Mouse (Mus musculus) heart, adult 2 months (tissue): ENCODE data around the gene Spink2. TPM values are rescaled to one million over a fixed set of nuclear protein-coding genes. Genes with fewer than 3 reads are reported as not detected.
"Not testable (repeated sequence)": the region's sequence is repeated elsewhere in the genome, so short reads cannot be mapped to it uniquely, and the experiment has no call there.

Experiments used
- DNase-seq, 2 experiments: peaks; one replicate each; pipeline ENCODE4 v3.0.0; 2021
- H3K27ac ChIP-seq: fragments of 200-600 bp; 2 replicates; pipeline ENCODE4 v1.8.1; 2022
- H3K27me3 ChIP-seq: fragments of 200-500 bp; 2 replicates; pipeline ENCODE4 v1.6.1; 2012; ENCODE audit warnings: mild to moderate bottlenecking, low read length, inconsistent platforms, mixed read lengths; ENCODE audit not compliant: control insufficient read depth, insufficient read depth
- H3K36me3 ChIP-seq: fragments of 200-500 bp; 2 replicates; pipeline ENCODE4 v1.6.1; 2012; ENCODE audit warnings: low read length, inconsistent platforms; ENCODE audit not compliant: control insufficient read depth, insufficient read depth
- H3K4me1 ChIP-seq: fragments of 200-500 bp; 2 replicates; pipeline ENCODE4 v1.6.1; 2011; ENCODE audit warnings: low read length; ENCODE audit not compliant: control insufficient read depth, insufficient read depth
- H3K4me3 ChIP-seq: fragments of 200-600 bp; 2 replicates; pipeline ENCODE4 v1.8.1; 2022
- H3K79me2 ChIP-seq: fragments of 200-500 bp; replicated peaks from 2 replicates; pipeline ENCODE4 v1.6.1; 2012; ENCODE audit warnings: mild to moderate bottlenecking, inconsistent platforms, low read length, moderate library complexity, mixed read lengths; ENCODE audit not compliant: control insufficient read depth, insufficient read depth
- H3K9ac ChIP-seq: fragments of 200-500 bp; 2 replicates; pipeline ENCODE4 v1.6.1; 2012; ENCODE audit warnings: low read depth, mild to moderate bottlenecking, control low read depth, inconsistent platforms, low read length, mixed read lengths
- CTCF ChIP-seq: fragments of 200-600 bp; IDR thresholded peaks from 2 replicates; pipeline ENCODE4 v1.8.1; 2022; ENCODE audit warnings: antibody characterized with exemption, mild to moderate bottlenecking, moderate library complexity
- EP300 ChIP-seq: fragments of 200-500 bp; IDR thresholded peaks from 2 replicates; pipeline ENCODE4 v1.6.1; 2011; ENCODE audit warnings: low read depth, low read length, control low read depth; ENCODE audit not compliant: insufficient read depth
- POLR2A ChIP-seq: fragments of 200-500 bp; IDR thresholded peaks from 2 replicates; pipeline ENCODE4 v1.6.1; 2011; ENCODE audit warnings: mild to moderate bottlenecking, low read depth, low read length, control low read depth; ENCODE audit not compliant: insufficient read depth
- WGBS: fragments of 180-500 bp; shearing (Covaris S2); methylation state at CpG from one replicate; pipeline ENCODE4 v1.1.7; 2018; 5-methylcytosine and 5-hydroxymethylcytosine counted together
- intact Hi-C: fragments of 180-260 bp; cut with DNase I; formaldehyde crosslinking; loops from one replicate; pipeline ENCODE4 v1.15.1; 2025
- polyA plus RNA-seq: library from polyadenylated mRNA; depleted of rRNA; stranded (reverse); fragments of >200 nt; gene quantifications from 2 replicates; pipeline ENCODE4 v1.2.3, GENCODE M21; 2012
- total RNA-seq, 2 experiments: library from RNA; stranded (reverse); gene quantifications; 2 replicates each; pipeline ENCODE4 v1.2.3; 2021

Spink2 gene
- total and polyA plus RNA-seq, 3 experiments: 2.2 TPM; not detected in 2

DNA sequence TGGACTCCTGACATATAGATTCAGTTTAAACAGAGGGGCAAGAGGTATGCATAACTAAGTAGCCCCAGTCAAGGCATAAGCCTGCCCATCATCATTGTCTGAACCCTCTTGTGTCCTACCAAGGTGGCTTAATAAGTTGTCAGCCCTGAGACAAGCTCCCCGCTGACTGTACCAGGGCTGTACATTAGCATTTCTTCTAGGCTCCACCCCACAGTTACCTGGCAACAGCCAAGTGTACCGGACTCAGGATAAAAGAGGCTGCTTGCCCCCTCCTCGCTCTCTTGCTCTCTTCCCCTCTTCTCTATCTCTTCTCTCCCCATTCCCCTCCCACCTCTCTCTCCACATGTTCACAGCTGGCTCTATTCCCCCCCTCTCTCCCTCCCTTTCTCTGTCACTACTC, 23.6 kb upstream of the Spink2 start:
- no peak for DNase-seq
- H3K27ac ChIP-seq: no peak overlapping the region
- no peak overlapping the region for H3K4me3 ChIP-seq
- WGBS: 54% methylated on average over 3 of the region's 3 CpGs
- no peaks in the 10 kb centered on the region for H3K4me1 ChIP-seq
- H3K79me2 ChIP-seq: no peaks in the 10 kb centered on the region
- H3K36me3 ChIP-seq: no peaks in the 10 kb centered on the region
- H3K27me3 ChIP-seq: no peaks in the 10 kb centered on the region
- TF ChIP-seq CTCF (no peak), POLR2A (no peak), EP300 (no peak)
- intact Hi-C loops: no loop called here
- no peak overlapping the region for H3K9ac ChIP-seq

DNA sequence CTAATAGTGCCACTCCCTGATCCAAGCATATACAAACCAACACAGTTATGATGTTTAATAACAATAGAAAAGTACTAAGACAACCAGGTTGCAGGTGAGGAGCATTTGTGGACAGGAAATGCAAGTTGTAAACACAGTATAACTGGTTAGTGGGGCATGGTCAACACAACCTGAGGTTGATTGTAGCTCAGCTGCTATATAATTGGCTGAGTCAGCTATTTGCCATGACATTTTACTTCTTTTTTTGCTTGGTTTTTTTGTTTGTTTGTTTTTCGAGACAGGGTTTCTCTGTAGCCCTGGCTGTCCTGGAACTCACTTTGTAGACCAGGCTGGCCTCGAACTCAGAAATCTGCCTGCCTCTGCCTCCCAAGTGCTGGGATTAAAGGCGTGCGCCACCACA, 20.6 kb upstream of the Spink2 start:
- H3K9ac ChIP-seq, H3K4me1 ChIP-seq, H3K36me3 ChIP-seq, H3K27me3 ChIP-seq, H3K4me3 ChIP-seq, H3K27ac ChIP-seq, DNase-seq, intact Hi-C loops, H3K79me2 ChIP-seq: not testable (repeated sequence)
- 91% methylated on average over 4 of the region's 4 CpGs for WGBS

DNA sequence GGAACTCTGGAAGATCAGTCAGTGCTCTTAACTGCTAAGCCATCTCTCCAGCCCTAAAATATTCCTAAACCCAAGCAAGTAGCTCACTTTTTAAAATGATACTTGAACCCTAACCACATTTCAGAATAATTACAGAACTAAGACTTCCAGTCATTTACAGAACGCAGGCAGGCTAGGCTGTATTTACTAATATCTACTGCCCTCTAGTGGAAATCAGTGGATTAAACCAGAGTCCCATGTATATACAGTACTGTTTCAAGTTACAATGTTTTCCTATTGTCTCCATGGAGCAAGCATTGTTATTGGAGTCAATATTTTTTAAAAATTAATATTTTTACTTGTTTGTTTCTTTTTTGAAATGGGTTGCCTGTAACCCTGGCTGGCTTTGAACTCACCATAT, 17.7 kb upstream of the Spink2 start:
- WGBS: 7% methylated on average over 1 of the region's 1 CpGs

DNA sequence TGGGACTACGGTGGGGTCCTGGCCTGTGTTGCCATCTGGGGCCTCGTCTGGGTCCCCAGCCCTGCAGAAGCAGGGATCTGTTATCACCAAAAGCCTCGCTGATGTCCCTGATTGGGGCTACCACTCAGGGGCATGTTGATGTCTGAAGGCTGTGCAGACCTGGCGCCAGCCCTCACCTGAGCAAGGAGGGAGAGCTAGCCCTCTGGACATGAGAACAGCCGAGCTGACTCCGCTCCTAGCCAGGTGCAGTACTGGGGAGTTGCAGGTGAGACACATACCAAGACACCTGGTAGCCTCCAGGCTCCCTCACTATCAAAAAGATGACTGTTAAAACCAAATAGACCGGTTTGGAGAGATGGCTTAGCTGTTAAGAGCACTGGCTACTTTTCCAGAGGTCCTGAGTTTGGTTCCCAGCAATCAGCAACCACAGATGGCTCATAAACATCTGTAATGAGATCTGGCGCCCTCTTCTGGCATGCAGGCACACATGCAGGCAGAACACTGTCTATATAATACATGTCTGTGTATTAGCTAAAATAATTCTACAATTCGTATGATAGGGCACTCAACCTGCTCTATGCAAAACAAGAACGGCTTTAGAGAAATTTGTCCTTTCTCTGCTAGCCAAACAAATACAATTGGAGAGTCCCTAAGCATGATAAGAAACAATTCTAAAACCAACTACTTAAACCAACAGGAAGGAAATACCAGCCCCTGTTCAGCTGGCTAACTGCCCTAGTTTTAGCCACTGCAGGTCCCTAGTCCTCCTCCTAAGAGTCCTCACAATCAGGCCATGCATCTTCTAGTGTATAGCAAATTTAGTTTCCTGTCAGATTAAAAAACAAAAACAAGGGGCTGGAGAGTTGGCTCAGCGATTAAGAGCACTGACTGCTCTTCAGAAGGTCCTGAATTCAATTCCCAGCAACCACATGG, 12.0 kb upstream of the Spink2 start:
- no peaks in the 10 kb centered on the region for H3K79me2 ChIP-seq
- intact Hi-C loops: no loop called here
- WGBS: 62% methylated on average over 11 of the region's 11 CpGs
- DNase-seq: no peak
- H3K9ac ChIP-seq: no peak overlapping the region
- no peaks in the 10 kb centered on the region for H3K27me3 ChIP-seq
- peak; percentile 75 for TF ChIP-seq CTCF
- no peak for TF ChIP-seq EP300
- TF ChIP-seq POLR2A: no peak
- no peak overlapping the region for H3K27ac ChIP-seq
- H3K4me1 ChIP-seq: no peaks in the 10 kb centered on the region
- no peaks in the 10 kb centered on the region for H3K36me3 ChIP-seq
- no peak overlapping the region for H3K4me3 ChIP-seq

More for the DNA sequence above, 17.7 kb upstream of the Spink2 start:
- Histone ChIP-seq H3K27me3 (no peaks in the 10 kb centered on the region), H3K27ac (no peak overlapping the region), H3K9ac (no peak overlapping the region), H3K4me1 (no peaks in the 10 kb centered on the region), H3K79me2 (no peaks in the 10 kb centered on the region), H3K4me3 (no peak overlapping the region), H3K36me3 (no peaks in the 10 kb centered on the region)
- TF ChIP-seq CTCF (peak; percentile 87), EP300 (no peak)
- no peak for DNase-seq
- intact Hi-C loops: no loop called here

DNA sequence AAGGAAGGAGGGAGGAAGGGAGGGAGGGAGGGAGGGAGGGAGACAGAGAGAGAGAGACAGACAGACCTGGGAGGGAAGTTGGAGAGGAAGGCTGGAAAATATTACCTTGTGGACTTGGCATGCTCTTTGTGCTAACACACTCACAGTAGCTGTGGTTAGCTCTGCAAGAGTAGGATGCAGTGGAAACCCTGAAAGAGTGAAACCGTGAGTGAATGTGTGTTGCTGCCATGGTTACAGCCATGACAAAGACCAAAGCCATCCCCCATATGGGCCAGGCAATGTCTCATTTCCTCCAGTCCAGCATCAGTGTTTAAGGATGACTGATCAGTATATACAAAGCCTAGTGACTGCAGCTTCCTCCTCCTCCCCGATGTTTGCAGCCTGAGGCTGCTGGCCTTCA, 6.5 kb upstream of the Spink2 start:
- no peak for DNase-seq
- intact Hi-C loops: loop anchor here (1.0 to 5.0 kb wide), 5 partner anchors 45 to 219 kb away; no protein-coding TSS in a partner anchor
- WGBS: 5% methylated on average over 2 of the region's 2 CpGs

DNA sequence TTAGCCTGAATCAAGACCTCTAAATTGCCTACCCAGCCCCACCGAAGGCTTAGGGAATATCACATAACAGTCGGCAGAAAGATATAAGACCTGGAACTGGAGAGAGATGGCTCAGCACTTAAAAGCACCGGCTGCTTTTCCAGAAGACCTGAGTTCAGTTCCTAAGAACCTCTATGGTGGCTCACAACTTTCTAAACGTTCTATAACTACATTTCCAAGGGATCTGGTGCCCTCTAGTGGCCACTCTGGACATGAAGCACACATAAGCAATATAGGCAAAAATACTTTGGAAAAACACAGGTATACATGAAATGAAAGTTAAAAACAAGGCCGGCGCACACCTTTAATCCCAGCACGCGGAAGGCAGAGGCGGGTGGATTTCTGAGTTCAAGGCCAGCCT, 5.9 kb upstream of the Spink2 start:
- Histone ChIP-seq H3K4me1 (no peaks in the 10 kb centered on the region; the same call in 1 of the 2 replicates), H3K36me3 (no peaks in the 10 kb centered on the region), H3K27me3 (no peaks in the 10 kb centered on the region), H3K79me2 (no peaks in the 10 kb centered on the region), H3K4me3 (no peak overlapping the region), H3K9ac (no peak overlapping the region), H3K27ac (no peak overlapping the region)
- intact Hi-C loops: loop anchor here (1.0 to 5.0 kb wide), 5 partner anchors 45 to 218 kb away; no protein-coding TSS in a partner anchor
- WGBS: 9% methylated on average over 9 of the region's 9 CpGs
- DNase-seq: peak; percentile 56 to 66
- peak; percentile 83 for TF ChIP-seq CTCF
- TF ChIP-seq EP300: no peak
- no peak for TF ChIP-seq POLR2A

More for the DNA sequence above, 6.5 kb upstream of the Spink2 start:
- no peak for TF ChIP-seq CTCF
- no peak for TF ChIP-seq EP300
- TF ChIP-seq POLR2A: no peak
- Histone ChIP-seq H3K27ac (no peak overlapping the region), H3K27me3 (no peaks in the 10 kb centered on the region), H3K9ac (no peak overlapping the region), H3K4me1 (no peaks in the 10 kb centered on the region; the same call in 1 of the 2 replicates), H3K36me3 (no peaks in the 10 kb centered on the region), H3K79me2 (no peaks in the 10 kb centered on the region), H3K4me3 (no peak overlapping the region)
